Mouse (Mus musculus): ENCODE results near the gene Pgr15l. TPM values are rescaled to one million over a fixed set of nuclear protein-coding genes. Genes with fewer than 3 reads are reported as not detected.

Gene Pgr15l
- total RNA-seq (2012; rRNA removed) (not detected in 2 replicates), total RNA-seq (2014; rRNA removed) (not detected in 2 replicates), polyA plus RNA-seq (2012; ENCODE audit: insufficient read length, low read depth) (not detected in 2 replicates)

GRCm38 (mm10) chrX:97072369-97072768 is at the start of gene Pgr15l:
Gene Pgr15l (plus strand): TSS chrX:97072596.
- no peak within 1 kb of the TSS for H3K4me3 ChIP-seq (replicated peaks in 1 of 3; ENCODE audit: low read depth in 2 of 3, low read length in 2 of 3, poor library complexity in 1 of 3)
- H3K27me3 ChIP-seq (replicated peaks): no peaks in the 10 kb centered on the region
- H3K4me1 ChIP-seq (ENCODE audit: control insufficient read depth in 1 of 2, insufficient read depth in 2 of 2): no peaks in the 10 kb centered on the region
- H3K4me2 ChIP-seq (ENCODE audit: insufficient read depth, low read depth, poor library complexity, severe bottlenecking): no peak within 1 kb of the TSS
- DNase-seq (ENCODE audit: extremely low read depth): no peak
- no peak for TF ChIP-seq MAX (IDR thresholded peaks at IDR 0.05; ENCODE audit: low read length)
- no peak within 1 kb of the TSS for H3K9ac ChIP-seq (ENCODE audit: insufficient read depth, low read depth)
- dilution Hi-C loops (cut with MboI; ENCODE audit: extremely low pct_ligation_motif_present, extremely low pct_unique_long_range_greater_than_20kb, low sequenced_read_pairs): no loop called here
- no peaks in the 10 kb centered on the region for H3K79me2 ChIP-seq (replicated peaks; ENCODE audit: control insufficient read depth, extremely low read depth, insufficient read depth, poor library complexity, severe bottlenecking)
- H3K36me3 ChIP-seq (replicated peaks in 1 of 2; ENCODE audit: control insufficient read depth in 1 of 2, insufficient read depth in 1 of 2, low read length in 1 of 2): no peaks in the 10 kb centered on the region
- peaks cover 9% of the 10 kb centered on the region for H3K9me3 ChIP-seq (replicated peaks; ENCODE audit: low read length)
- in situ Hi-C loops (cut with MboI; ENCODE audit: low pct_ligation_motif_present, low pct_unique_long_range_greater_than_20kb, low sequenced_read_pairs): no loop called here
- H3K27ac ChIP-seq (ENCODE audit: insufficient read depth, low read depth): no peak within 1 kb of the TSS

- in situ Hi-C loops (cut with MboI; ENCODE audit: low pct_ligation_motif_present, low pct_unique_long_range_greater_than_20kb, low sequenced_read_pairs): no loop called here
- no peaks in the 10 kb centered on the region for H3K79me2 ChIP-seq (replicated peaks; ENCODE audit: control insufficient read depth, extremely low read depth, insufficient read depth, poor library complexity, severe bottlenecking)
- no peaks in the 10 kb centered on the region for H3K36me3 ChIP-seq (replicated peaks in 1 of 2; ENCODE audit: control insufficient read depth in 1 of 2, insufficient read depth in 1 of 2, low read length in 1 of 2)
- TF ChIP-seq NELFE (IDR thresholded peaks at IDR 0.05; ENCODE audit: low read depth, low read length) (no peak), E2F4 (IDR thresholded peaks at IDR 0.05; ENCODE audit: insufficient replicate concordance, low read depth, low read length) (no peak), JUND (conservative IDR thresholded peaks at IDR 0.05; ENCODE audit: low read depth, low read length) (no peak), POLR2AphosphoS2 (IDR thresholded peaks at IDR 0.05; ENCODE audit: low read depth, low read length) (no peak), MXI1 (IDR thresholded peaks at IDR 0.05; ENCODE audit: low read depth, low read length) (no peak), MAZ (IDR thresholded peaks at IDR 0.05; ENCODE audit: low read depth, low read length) (no peak), MAFK (IDR thresholded peaks at IDR 0.05; ENCODE audit: insufficient replicate concordance, low read length) (no peak), TCF12 (IDR thresholded peaks at IDR 0.05; ENCODE audit: low read depth, low read length) (no peak), KAT2A (IDR thresholded peaks at IDR 0.05; ENCODE audit: insufficient replicate concordance, low read length) (no peak), EP300 (IDR thresholded peaks at IDR 0.05; ENCODE audit: low read length) (no peak), RAD21 (IDR thresholded peaks at IDR 0.05; ENCODE audit: low read depth, low read length) (no peak), SMC3 (IDR thresholded peaks at IDR 0.05; ENCODE audit: low read depth, low read length) (no peak), SIN3A (IDR thresholded peaks at IDR 0.05; ENCODE audit: low read length) (no peak), UBTF (IDR thresholded peaks at IDR 0.05; ENCODE audit: low read depth, low read length) (no peak), CHD1 (IDR thresholded peaks at IDR 0.05; ENCODE audit: low read depth, low read length) (no peak), IRF4 (IDR thresholded peaks at IDR 0.05; ENCODE audit: low read depth, low read length) (no peak), RCOR1 (conservative IDR thresholded peaks at IDR 0.05; ENCODE audit: low read depth, low read length) (no peak)
- no peak overlapping the region for H3K9ac ChIP-seq (ENCODE audit: insufficient read depth, low read depth)
- peaks cover 2% of the 10 kb centered on the region for H3K9me3 ChIP-seq (replicated peaks; ENCODE audit: low read length)
- H3K4me1 ChIP-seq (ENCODE audit: control insufficient read depth in 1 of 2, insufficient read depth in 2 of 2): no peaks in the 10 kb centered on the region
- no peak overlapping the region for H3K4me3 ChIP-seq (replicated peaks in 1 of 3; ENCODE audit: low read depth in 2 of 3, low read length in 2 of 3, poor library complexity in 1 of 3)
- no peak overlapping the region for H3K27ac ChIP-seq (ENCODE audit: insufficient read depth, low read depth)
- H3K4me2 ChIP-seq (ENCODE audit: insufficient read depth, low read depth, poor library complexity, severe bottlenecking): no peak overlapping the region
- H3K27me3 ChIP-seq (replicated peaks): no peaks in the 10 kb centered on the region
- DNase-seq (ENCODE audit: extremely low read depth): no peak
- dilution Hi-C loops (cut with MboI; ENCODE audit: extremely low pct_ligation_motif_present, extremely low pct_unique_long_range_greater_than_20kb, low sequenced_read_pairs): no loop called here
These were observed 44.9 kb upstream of the Pgr15l start for GRCm38 (mm10) chrX:97027540-97027939.
